Mouse (Mus musculus) brain, embryonic 14.5 days (tissue): ENCODE data around the gene Cachd1.

Experiments
- CTCF ChIP-seq: fragments of 200-500 bp; IDR thresholded peaks from 2 replicates; pipeline ENCODE4 v1.5.1; 2012; ENCODE audit warnings: inconsistent platforms, mild to moderate bottlenecking, moderate library complexity, borderline replicate concordance; ENCODE audit not compliant: insufficient read depth, insufficient read length; ENCODE audit errors: extremely low read depth
- POLR2A ChIP-seq: fragments of 200-500 bp; IDR thresholded peaks from 2 replicates; pipeline ENCODE4 v1.6.1; 2012; ENCODE audit warnings: mild to moderate bottlenecking, inconsistent platforms, borderline replicate concordance; ENCODE audit not compliant: poor library complexity, insufficient read depth, insufficient read length, severe bottlenecking; ENCODE audit errors: extremely low read depth

GRCm38 (mm10) chr4:100776043-100776870 is at the start of gene Cachd1:
- no peak for TF ChIP-seq CTCF
- TF ChIP-seq POLR2A = peak; percentile 39; the same call in 1 of the 2 replicates
